Mouse (Mus musculus): Measurements from ENCODE around the gene Itpkb. TPM values are rescaled to one million over a fixed set of nuclear protein-coding genes. Genes with fewer than 3 reads are reported as not detected.

Gene Itpkb
- polyA plus RNA-seq (2015; fragmentation: Nextera tagmentation; extraction: Ambion mirVana) = 3.5 and 3.7 TPM in 2 replicates

DNA sequence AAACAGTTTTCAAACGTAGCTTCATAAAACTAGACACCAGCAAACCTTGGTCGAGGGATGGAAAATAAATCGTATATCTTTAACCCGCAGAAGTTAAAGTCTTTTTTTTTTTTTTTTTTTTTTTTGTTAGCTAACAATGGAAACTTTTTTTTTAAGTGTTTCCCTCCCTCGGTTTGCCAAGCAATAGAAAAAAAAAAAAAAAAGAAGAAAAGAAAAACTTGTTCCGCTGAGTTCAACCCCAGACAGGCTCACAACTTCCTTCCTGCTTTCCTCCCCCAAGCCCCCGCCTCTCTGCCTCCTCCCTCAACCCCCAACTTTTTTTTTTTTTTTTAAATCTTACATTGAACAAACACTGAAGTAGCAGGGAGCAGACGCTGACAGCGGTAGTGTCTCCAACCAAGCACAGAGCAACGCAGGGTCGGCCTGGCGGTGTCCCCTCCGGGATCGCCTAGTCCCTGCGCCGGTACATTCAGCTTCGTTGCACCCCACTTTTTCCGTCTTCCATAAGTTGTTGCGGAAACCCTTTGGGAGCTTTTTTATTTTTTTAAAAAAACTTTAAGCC lies at the start of gene Itpkb:
Gene Itpkb (plus strand): TSS at position 341 of the 562 bp plus-strand sequence.
- H3K9ac ChIP-seq = peak within 1 kb of the TSS; percentile 66
- H3K4me2 ChIP-seq = peak within 1 kb of the TSS; percentile 96
- peak within 1 kb of the TSS; percentile 77 for H3K27ac ChIP-seq (replicated peaks)
- H3K36me3 ChIP-seq = no peaks in the 10 kb centered on the region
- H3K27me3 ChIP-seq = peaks cover 23% of the 10 kb centered on the region
- peak; percentile 43; the same call in 1 of the 2 replicates for ATAC-seq (ENCODE audit: low FRiP score, low read depth)
- H3K9me3 ChIP-seq = no peaks in the 10 kb centered on the region
- peak within 1 kb of the TSS; percentile 46 for H3K4me3 ChIP-seq
- peaks cover 49% of the 10 kb centered on the region for H3K4me1 ChIP-seq (replicated peaks)
- WGBS = 1% methylated on average over 19 of the region's 19 CpGs

GRCm38 (mm10) chr1:180282581-180282980 lies 47.7 kb upstream of the Itpkb start:
- H3K9ac ChIP-seq = no peak overlapping the region
- 47% methylated on average over 6 of the region's 6 CpGs for WGBS
- no peak overlapping the region for H3K4me3 ChIP-seq
- H3K9me3 ChIP-seq = no peaks in the 10 kb centered on the region
- peaks cover 22% of the 10 kb centered on the region for H3K4me1 ChIP-seq (replicated peaks)
- no peak overlapping the region for H3K4me2 ChIP-seq
- H3K27ac ChIP-seq (replicated peaks) = no peak overlapping the region
- no peaks in the 10 kb centered on the region for H3K27me3 ChIP-seq
- no peak for ATAC-seq (ENCODE audit: low FRiP score, low read depth)
- H3K36me3 ChIP-seq = no peaks in the 10 kb centered on the region

DNA sequence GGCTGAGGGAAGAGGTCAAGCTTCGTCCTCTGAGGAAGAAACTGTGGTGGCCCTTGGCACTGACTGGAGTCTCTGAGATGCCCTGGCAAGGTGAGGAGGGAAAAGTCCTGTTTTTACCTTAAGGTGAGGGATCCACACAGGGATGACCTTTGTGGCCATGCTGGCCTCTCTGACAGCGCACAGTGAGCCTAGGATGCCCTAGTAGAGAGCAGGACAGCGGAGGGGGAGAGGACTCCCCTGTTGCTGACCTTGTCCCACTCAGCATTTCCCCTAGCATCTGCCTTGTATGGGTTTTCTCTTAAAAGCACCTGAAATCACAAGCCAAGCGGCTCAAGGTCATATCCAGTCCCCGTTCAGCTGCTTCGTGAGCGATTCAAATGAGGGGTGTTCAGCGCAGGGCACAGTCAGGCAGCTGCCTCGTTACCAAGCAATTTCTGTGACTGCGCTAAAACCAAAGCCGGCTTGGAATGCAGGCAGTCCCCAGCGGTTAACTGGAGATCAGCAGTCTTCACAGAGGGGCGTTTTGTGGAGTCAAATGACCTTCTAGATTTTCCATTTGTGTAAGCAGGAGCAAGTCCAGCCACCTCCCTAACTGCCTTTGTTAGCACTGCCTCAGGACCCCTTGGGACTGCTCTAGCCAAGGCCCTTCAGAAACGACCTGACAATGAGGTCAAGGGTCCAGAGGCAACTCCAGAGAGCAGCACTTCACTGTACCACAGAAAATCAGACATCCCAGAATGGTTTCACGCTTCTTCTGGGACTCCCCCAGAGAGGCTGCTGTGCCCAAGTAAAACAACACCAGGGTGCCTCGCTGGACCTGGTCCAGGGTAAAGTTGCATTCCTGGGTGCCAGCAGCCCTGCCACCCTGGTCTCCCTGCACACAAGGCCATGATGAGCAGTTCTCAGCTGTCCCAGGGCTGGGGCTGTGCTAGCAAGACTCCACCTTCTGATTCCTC lies 46.2 kb upstream of the Itpkb start:
- no peak overlapping the region for H3K9ac ChIP-seq

DNA sequence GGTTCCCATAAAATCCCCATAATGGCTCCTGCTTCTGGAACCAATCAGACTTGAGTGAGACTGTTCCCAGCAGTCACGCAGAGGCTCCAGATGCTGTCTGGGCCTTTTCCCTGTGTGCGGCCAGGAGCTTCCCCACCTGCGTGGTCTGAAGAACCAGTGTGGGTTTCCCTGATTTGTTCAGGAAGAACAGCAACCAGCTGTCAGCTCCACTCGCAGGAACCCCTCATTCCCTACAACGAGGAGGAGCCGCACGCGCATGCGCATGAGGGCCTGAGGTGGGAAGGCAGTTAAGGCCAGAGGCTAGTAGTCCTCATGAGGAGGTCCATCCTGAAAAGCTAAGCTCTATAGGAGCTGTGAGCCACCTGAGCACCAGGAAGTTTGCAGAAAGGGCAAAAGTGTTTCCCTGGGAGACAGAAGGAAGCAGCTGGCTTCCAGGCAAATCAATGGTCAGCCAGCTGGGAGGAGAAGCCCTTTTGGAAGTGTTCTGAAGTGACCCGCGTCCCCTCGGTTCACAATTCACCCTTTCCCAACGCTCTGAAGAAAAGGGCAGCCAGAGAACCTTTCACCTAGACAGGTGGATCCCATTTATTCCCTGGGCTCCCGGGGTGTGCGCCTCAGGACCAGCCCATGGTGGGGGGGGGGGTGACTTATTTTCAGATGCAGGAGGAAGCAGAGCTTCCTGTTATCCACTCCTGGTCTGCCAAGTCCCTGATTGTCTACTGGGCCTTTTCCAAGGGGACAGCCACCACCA lies 44.0 kb upstream of the Itpkb start:
- H3K36me3 ChIP-seq = no peaks in the 10 kb centered on the region
- peak overlapping the region; percentile 61 for H3K27ac ChIP-seq (replicated peaks)
- H3K27me3 ChIP-seq = no peaks in the 10 kb centered on the region
- H3K4me1 ChIP-seq (replicated peaks) = peaks cover 16% of the 10 kb centered on the region
- no peak overlapping the region for H3K9ac ChIP-seq
- H3K9me3 ChIP-seq = no peaks in the 10 kb centered on the region
- no peak overlapping the region for H3K4me3 ChIP-seq
- 59% methylated on average over 15 of the region's 15 CpGs for WGBS
- ATAC-seq (ENCODE audit: low FRiP score, low read depth) = 0 out of 2 replicates have a peak, but pooled peaks have one; percentile 21
- H3K4me2 ChIP-seq = no peak overlapping the region

More for the DNA sequence above, 46.2 kb upstream of the Itpkb start:
- 23% methylated on average over 16 of the region's 16 CpGs for WGBS
- Histone ChIP-seq H3K4me1 (replicated peaks) (peaks cover 22% of the 10 kb centered on the region), H3K4me3 (no peak overlapping the region), H3K9me3 (no peaks in the 10 kb centered on the region), H3K36me3 (no peaks in the 10 kb centered on the region), H3K27ac (replicated peaks) (peak overlapping the region; percentile 43; the same call in 1 of the 2 replicates), H3K27me3 (no peaks in the 10 kb centered on the region), H3K4me2 (peak overlapping the region; percentile 20; the same call in 1 of the 2 replicates)
- ATAC-seq (ENCODE audit: low FRiP score, low read depth) = peak; percentile 67

DNA sequence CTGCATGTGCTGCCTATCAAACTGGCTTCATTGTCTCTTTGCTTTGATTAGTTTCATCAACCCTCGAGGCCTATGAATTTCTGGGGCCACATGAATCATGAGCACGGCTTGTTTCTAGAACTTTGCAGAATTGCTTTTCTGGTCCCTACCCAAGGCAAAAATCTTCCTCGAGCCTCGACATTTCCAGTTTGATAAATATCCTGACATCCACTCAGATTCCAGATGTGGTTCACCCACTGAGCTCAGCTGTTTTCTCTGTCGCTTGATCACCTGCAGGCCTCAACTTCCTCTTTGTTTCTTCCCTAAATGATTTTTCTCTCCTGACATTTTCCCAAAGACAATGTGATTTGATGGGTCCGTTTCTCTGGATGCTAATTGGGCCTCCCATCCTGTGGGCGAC lies 42.1 kb upstream of the Itpkb start:
- Histone ChIP-seq H3K36me3 (no peaks in the 10 kb centered on the region), H3K4me2 (no peak overlapping the region), H3K4me3 (no peak overlapping the region), H3K4me1 (replicated peaks) (peaks cover 16% of the 10 kb centered on the region), H3K9me3 (no peaks in the 10 kb centered on the region), H3K27me3 (no peaks in the 10 kb centered on the region), H3K9ac (no peak overlapping the region), H3K27ac (replicated peaks) (no peak overlapping the region)
- no peak for ATAC-seq (ENCODE audit: low FRiP score, low read depth)
- WGBS = 80% methylated on average over 7 of the region's 7 CpGs

DNA sequence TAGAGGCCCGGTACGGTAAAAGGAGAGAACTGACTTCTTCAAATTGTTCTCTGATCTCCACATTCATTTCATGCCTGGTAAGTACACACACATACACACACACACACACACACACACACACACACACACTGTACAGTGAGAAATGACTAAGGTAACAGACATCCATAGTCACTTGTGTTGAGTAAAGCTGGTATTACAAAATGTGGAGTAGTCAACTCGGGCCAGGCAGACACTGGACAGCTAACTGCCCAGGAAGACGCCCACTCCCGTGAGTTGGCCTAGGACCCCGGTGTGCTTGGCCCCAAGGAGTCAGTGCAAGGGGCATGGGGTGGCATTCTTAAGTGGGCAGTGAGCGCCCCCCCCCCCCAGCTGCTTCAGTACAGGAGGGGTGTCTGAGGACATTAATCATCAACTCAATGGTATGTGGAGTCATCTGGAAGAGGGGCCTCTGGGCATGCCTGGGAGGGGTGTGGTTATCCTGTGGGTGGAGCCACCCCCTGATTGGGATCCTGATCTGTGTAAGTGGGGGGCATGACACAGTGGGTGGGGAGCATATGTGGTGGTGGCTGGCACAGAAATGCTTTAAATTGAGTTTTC lies 41.3 kb upstream of the Itpkb start:
- H3K9me3 ChIP-seq = no peaks in the 10 kb centered on the region
- no peak overlapping the region for H3K4me2 ChIP-seq
- no peak for ATAC-seq (ENCODE audit: low FRiP score, low read depth)
- peaks cover 11% of the 10 kb centered on the region for H3K4me1 ChIP-seq (replicated peaks)
- 92% methylated on average over 7 of the region's 7 CpGs for WGBS
- H3K4me3 ChIP-seq = no peak overlapping the region
- H3K27ac ChIP-seq (replicated peaks) = no peak overlapping the region
- no peaks in the 10 kb centered on the region for H3K36me3 ChIP-seq
- H3K9ac ChIP-seq = no peak overlapping the region
- H3K27me3 ChIP-seq = no peaks in the 10 kb centered on the region

DNA sequence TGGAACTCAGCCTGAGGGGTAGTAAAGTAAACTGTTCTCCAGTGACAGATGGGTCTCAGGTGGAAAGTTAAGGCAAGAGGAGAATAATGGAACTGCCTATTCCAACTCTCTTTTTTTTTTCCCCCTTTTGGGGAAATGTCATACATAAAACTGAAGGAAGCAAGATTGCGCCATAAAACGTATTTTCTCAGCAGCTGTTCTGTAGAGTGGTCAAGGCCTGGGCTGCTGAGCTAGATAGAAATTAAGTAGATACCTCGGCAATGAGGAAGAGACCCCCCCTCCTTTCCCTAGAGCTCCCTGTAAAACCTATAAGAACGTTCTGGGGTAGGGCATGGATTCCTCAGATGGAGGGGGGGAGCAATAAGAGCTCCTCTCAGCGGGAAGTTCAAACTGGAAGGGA lies 40.5 kb upstream of the Itpkb start:
- ATAC-seq (ENCODE audit: low FRiP score, low read depth) = no peak
- no peaks in the 10 kb centered on the region for H3K9me3 ChIP-seq
- 79% methylated on average over 5 of the region's 5 CpGs for WGBS
- peaks cover 5% of the 10 kb centered on the region; the same call in 1 of the 2 replicates for H3K4me1 ChIP-seq (replicated peaks)
- H3K4me2 ChIP-seq = no peak overlapping the region
- H3K27ac ChIP-seq (replicated peaks) = no peak overlapping the region
- no peaks in the 10 kb centered on the region for H3K36me3 ChIP-seq
- no peak overlapping the region for H3K9ac ChIP-seq
- H3K27me3 ChIP-seq = no peaks in the 10 kb centered on the region
- no peak overlapping the region for H3K4me3 ChIP-seq

GRCm38 (mm10) chr1:180290358-180290757 lies 39.9 kb upstream of the Itpkb start:
- ATAC-seq (ENCODE audit: low FRiP score, low read depth) = no peak
- Histone ChIP-seq H3K9ac (no peak overlapping the region), H3K27ac (replicated peaks) (no peak overlapping the region), H3K36me3 (no peaks in the 10 kb centered on the region), H3K4me2 (no peak overlapping the region), H3K4me3 (no peak overlapping the region), H3K27me3 (no peaks in the 10 kb centered on the region), H3K4me1 (replicated peaks) (peaks cover 5% of the 10 kb centered on the region; the same call in 1 of the 2 replicates), H3K9me3 (no peaks in the 10 kb centered on the region)
- WGBS = 84% methylated on average over 4 of the region's 4 CpGs

DNA sequence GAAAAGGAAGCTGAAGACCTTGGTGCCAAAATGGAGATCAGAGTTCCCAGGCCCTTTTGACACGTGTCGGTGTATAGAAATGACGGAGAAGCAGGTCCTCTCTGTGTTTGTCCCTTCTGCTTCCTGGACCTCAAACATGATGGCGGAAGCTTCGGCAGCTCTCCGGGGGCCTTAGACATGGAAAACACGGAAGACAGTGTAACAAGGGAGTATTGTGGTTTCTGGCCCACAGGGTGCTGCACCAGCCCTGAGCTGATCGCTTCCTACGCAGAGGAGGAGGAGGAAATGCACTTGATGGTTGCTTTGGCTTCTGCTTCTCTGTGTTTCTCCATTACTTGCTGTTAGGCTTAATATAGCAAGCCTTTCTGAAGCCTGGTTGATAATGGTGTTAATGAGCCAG lies 34.2 kb upstream of the Itpkb start:
- WGBS = 83% methylated on average over 9 of the region's 9 CpGs
- H3K27ac ChIP-seq (replicated peaks) = no peak overlapping the region
- H3K9me3 ChIP-seq = no peaks in the 10 kb centered on the region
- no peaks in the 10 kb centered on the region for H3K4me1 ChIP-seq (replicated peaks)
- no peak overlapping the region for H3K4me3 ChIP-seq
- no peak for ATAC-seq (ENCODE audit: low FRiP score, low read depth)
- H3K27me3 ChIP-seq = no peaks in the 10 kb centered on the region
- H3K4me2 ChIP-seq = no peak overlapping the region
- no peak overlapping the region for H3K9ac ChIP-seq
- no peaks in the 10 kb centered on the region for H3K36me3 ChIP-seq

- no peaks in the 10 kb centered on the region for H3K27me3 ChIP-seq
- no peak overlapping the region for H3K4me3 ChIP-seq
- no peak overlapping the region for H3K9ac ChIP-seq
- WGBS = 92% methylated on average over 4 of the region's 4 CpGs
- no peaks in the 10 kb centered on the region for H3K9me3 ChIP-seq
- H3K36me3 ChIP-seq = no peaks in the 10 kb centered on the region
- H3K4me2 ChIP-seq = no peak overlapping the region
- no peaks in the 10 kb centered on the region for H3K4me1 ChIP-seq (replicated peaks)
- ATAC-seq (ENCODE audit: low FRiP score, low read depth) = no peak
- H3K27ac ChIP-seq (replicated peaks) = no peak overlapping the region
Measured at GRCm38 (mm10) chr1:180299697-180300096, 30.6 kb upstream of the Itpkb start.

DNA sequence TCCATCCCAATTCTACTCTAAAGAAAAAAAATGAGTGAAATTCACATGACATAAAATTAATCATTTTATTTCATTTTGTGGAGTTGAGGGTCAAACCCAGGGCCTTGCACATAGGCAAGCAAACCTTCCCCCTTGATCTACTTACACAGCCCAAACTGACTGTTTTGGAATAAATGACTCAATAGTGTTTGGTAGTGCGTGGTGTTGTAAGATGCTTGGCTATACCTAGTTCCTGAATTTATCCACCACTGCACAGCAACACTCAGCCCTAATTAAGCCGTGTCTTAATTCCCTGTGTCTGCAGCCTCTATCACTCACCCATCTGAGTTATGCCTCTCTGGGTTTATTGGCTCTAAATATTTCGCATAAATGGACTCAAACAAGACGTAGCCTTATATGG lies 30.0 kb upstream of the Itpkb start:
- no peaks in the 10 kb centered on the region for H3K27me3 ChIP-seq
- H3K9ac ChIP-seq = no peak overlapping the region
- no peaks in the 10 kb centered on the region for H3K9me3 ChIP-seq
- no peak overlapping the region for H3K27ac ChIP-seq (replicated peaks)
- no peak overlapping the region for H3K4me2 ChIP-seq
- H3K36me3 ChIP-seq = no peaks in the 10 kb centered on the region
- no peak overlapping the region for H3K4me3 ChIP-seq
- no peak for ATAC-seq (ENCODE audit: low FRiP score, low read depth)
- WGBS = 84% methylated on average over 4 of the region's 4 CpGs
- no peaks in the 10 kb centered on the region for H3K4me1 ChIP-seq (replicated peaks)
